Mouse (Mus musculus) adrenal gland (tissue): ENCODE data around the gene Ptprd.

ENCODE experiments used
- intact Hi-C: fragments of 180-260 bp; cut with DNase I; formaldehyde crosslinking; loops from one replicate; pipeline ENCODE4 v1.15.1; 2025

Gene Ptprd

GRCm38 (mm10) chr4:76414591-76414990, 1797.2 kb downstream of the Ptprd start:
- intact Hi-C loops, result no loop called here

- intact Hi-C loops, result no loop called here
These were observed 1801.7 kb downstream of the Ptprd start for GRCm38 (mm10) chr4:76410053-76410452.

GRCm38 (mm10) chr4:76409159-76409558, 1802.6 kb downstream of the Ptprd start:
- intact Hi-C loops, result no loop called here

GRCm38 (mm10) chr4:76405862-76406454, 1805.8 kb downstream of the Ptprd start:
- intact Hi-C loops, result no loop called here

- intact Hi-C loops, result no loop called here
These were observed 1808.5 kb downstream of the Ptprd start for GRCm38 (mm10) chr4:76403219-76403618.

- intact Hi-C loops, result no loop called here
These were observed 1823.9 kb downstream of the Ptprd start for GRCm38 (mm10) chr4:76387887-76388286.

- intact Hi-C loops, result no loop called here
These were observed 1824.6 kb downstream of the Ptprd start for GRCm38 (mm10) chr4:76386978-76387824.

- intact Hi-C loops, result no loop called here
These were observed 1825.9 kb downstream of the Ptprd start for GRCm38 (mm10) chr4:76385818-76386217.

- intact Hi-C loops, result no loop called here
These were observed 1831.3 kb downstream of the Ptprd start for GRCm38 (mm10) chr4:76380312-76380917.

- intact Hi-C loops, result no loop called here
These were observed 1841.5 kb downstream of the Ptprd start for GRCm38 (mm10) chr4:76370041-76370880.

- intact Hi-C loops, result no loop called here
These were observed 1842.7 kb downstream of the Ptprd start for GRCm38 (mm10) chr4:76369101-76369500.

- intact Hi-C loops, result no loop called here
These were observed 1843.5 kb downstream of the Ptprd start for GRCm38 (mm10) chr4:76368291-76368690.

GRCm38 (mm10) chr4:76367285-76367684, 1844.5 kb downstream of the Ptprd start:
- intact Hi-C loops, result no loop called here

- intact Hi-C loops, result no loop called here
These were observed 1845.9 kb downstream of the Ptprd start for GRCm38 (mm10) chr4:76365871-76366270.

GRCm38 (mm10) chr4:76361546-76361945, 1850.2 kb downstream of the Ptprd start:
- intact Hi-C loops, result no loop called here

GRCm38 (mm10) chr4:76354167-76354566, 1857.6 kb downstream of the Ptprd start:
- intact Hi-C loops, result no loop called here

- intact Hi-C loops, result no loop called here
These were observed 1859.3 kb downstream of the Ptprd start for GRCm38 (mm10) chr4:76352468-76352867.

GRCm38 (mm10) chr4:76351201-76351979, 1860.4 kb downstream of the Ptprd start:
- intact Hi-C loops, result no loop called here

GRCm38 (mm10) chr4:76350241-76350962, 1861.4 kb downstream of the Ptprd start:
- intact Hi-C loops, result no loop called here

- intact Hi-C loops, result no loop called here
These were observed 1867.7 kb downstream of the Ptprd start for GRCm38 (mm10) chr4:76344059-76344458.
